Mouse (Mus musculus): Measurements from ENCODE around the gene Zfp119b.

Gene Zfp119b

DNA sequence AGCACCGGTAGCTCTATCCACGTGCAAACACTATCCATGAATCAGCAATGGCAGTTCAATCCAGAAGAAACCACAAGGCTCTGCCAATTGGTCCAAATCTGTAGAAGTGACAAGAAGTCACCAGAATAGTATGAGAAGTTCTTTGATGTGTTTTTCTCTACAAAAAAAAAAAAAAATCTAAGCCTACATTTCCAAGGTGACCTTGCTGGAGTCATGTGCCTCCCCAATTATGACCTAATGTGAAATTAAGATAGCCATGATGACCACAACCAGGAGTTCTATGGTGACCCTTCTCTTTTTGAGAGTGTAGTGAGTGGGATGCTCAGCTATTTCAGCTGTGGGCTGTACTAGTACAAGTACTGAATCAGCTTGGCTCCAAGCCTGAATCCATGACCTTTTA lies at the start of gene Zfp119b:
TSS of gene Zfp119b (minus strand) at position 101 of the 400 bp plus-strand sequence.
- no peak for DNase-seq

DNA sequence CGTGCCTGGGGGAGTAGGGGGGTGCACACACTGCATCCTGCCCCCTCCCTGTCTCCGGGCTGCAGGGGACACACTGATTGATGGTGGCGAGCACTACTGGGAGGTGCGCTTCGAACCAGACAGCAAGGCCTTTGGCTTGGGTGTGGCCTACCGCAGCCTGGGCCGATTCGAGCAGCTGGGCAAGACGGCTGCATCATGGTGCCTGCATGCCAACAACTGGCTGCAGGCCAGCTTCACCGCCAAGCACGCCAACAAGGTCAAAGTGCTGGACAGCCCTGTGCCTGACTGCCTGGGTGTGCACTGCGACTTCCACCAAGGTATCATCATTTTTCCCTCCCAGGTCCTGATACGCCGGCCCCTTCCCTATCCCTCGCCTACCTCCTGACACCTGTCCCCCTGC lies 46.7 kb upstream of the Zfp119b start:
- peak; percentile 79 for DNase-seq

DNA sequence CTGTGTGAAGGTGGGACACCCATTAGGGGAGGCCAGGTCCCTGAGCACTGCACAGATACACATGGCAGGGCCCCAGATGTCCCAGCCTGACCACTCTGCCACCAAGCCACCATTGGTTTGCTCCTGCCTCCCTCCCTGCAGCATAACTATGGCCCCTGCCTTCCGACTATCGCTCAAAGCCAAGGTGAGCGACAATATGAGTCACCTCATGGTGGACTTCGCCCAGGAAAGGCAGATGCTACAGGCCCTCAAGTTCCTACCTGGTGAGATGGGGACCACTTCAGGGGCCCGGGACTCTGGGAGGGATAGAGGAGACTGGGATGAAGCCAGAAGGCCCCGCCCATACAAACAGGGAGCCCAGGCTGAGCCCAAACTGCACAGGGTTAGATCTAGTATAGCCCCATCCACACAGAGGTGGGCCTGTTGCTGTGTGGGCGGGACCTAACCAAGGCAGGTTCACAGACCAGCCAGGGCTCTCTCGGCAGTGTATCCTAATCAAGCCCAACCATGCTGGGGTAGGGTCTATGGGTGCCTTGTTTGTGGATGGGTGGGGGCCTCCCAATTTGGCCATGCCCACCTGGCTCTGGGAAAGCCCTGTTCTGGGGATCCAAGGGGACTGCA lies 41.1 kb upstream of the Zfp119b start:
- DNase-seq = no peak

GRCm38 (mm10) chr17:55986030-55986961 lies 37.0 kb upstream of the Zfp119b start, which contains the start of gene Fsd1:
Fsd1 (plus strand) TSS chr17:55986509.
- no peak for DNase-seq

DNA sequence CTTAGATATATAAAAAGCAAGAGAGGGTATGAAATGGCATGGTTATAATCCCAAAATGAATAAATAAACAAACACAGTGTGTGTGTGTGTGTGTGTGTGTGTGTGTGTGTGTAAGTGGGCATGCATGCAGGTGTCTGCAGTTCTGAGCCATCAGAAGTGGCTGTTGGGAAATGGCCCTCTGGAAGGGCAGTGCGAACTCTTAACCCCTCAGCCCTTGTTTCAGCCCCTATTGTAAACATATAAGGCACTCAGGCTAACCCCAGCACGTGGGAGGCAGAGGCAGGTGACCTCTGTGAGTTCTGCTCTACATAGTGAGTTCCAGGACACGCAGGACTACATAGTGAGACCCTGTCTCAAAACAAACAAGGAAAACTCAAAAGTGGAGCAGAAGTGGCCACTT lies 28.0 kb upstream of the Zfp119b start:
- no peak for DNase-seq

DNA sequence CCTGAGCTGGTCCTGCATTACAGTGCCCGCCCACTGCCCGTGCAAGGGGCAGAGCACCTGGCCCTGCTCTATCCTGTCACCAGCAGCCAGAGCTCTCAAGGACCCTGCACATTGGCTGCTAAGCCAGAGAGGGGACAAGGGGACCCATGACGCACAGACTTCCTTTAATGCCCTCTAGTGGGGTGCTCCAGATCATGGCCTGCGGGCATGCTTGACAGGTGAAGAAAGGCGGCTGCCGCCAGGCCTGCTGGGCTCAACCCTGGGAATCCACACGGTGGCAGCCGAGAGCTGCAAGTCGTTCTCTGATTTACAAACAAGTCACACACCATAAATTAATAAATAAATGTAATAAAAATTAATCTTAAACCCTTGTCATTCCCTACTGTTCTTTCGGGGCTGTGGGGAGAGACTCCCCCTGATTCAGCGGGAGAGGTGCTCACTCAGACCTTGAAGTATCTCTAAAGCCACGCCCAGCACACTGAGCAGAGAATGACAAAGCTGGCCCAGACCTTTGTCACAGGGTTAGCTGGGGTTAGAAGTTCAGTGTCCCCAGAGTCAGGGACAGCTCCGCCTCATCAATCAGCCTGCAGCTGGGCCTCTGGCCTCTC lies 27.1 kb upstream of the Zfp119b start:
- peak; percentile 75 for DNase-seq

GRCm38 (mm10) chr17:55971453-55971852 lies 22.2 kb upstream of the Zfp119b start:
- DNase-seq = no peak

- no peak for DNase-seq
These were observed 20.9 kb upstream of the Zfp119b start, which contains the start of gene Shd for GRCm38 (mm10) chr17:55969966-55970891. Shd (plus strand) TSS chr17:55970467.

GRCm38 (mm10) chr17:55969560-55969959 lies 20.3 kb upstream of the Zfp119b start:
- DNase-seq = peak; percentile 70

GRCm38 (mm10) chr17:55968210-55968609 lies 18.9 kb upstream of the Zfp119b start:
- peak; percentile 27 for DNase-seq

DNA sequence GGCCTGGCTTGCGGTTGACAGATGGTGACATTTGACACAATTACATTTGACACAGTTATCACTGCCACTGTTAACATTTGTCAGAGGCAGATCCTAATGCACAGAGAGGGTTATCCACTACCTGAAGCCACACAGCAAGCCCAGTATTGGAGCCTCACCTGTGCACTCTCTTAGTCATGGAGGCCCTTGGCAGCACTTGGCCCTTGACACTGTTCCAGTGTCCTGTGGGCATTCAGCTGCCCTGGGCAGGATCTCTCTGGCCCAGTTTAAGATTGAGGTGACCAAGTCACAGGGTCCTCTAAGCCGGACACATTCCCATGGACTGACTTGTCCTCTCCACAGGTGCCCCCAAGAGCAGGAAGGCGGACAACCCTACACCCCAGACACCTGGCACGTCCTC lies 17.9 kb upstream of the Zfp119b start:
- no peak for DNase-seq

- DNase-seq = no peak
These were observed 15.7 kb upstream of the Zfp119b start for GRCm38 (mm10) chr17:55964996-55965395.

GRCm38 (mm10) chr17:55964496-55964895 lies 15.2 kb upstream of the Zfp119b start:
- DNase-seq = no peak

DNA sequence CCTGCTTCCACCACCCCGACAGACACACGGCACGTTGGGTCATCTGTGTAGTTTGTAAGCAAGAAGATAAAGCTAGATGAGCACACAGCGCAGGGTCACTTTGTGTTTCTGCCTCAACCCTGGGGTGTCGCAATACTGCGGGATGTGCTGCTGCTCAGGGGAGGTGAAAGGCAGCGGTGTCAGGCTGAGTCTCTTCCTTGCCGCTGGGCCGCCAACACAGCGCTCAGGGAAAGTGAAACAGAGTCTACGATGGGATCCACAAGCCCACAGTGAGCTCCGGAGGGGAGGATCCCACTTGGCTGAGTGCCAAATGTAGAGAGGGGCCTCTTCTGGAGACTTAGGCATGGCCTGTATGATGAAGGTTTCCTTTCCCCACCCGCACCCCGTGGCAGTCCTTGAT lies 13.9 kb upstream of the Zfp119b start:
- DNase-seq = no peak

DNA sequence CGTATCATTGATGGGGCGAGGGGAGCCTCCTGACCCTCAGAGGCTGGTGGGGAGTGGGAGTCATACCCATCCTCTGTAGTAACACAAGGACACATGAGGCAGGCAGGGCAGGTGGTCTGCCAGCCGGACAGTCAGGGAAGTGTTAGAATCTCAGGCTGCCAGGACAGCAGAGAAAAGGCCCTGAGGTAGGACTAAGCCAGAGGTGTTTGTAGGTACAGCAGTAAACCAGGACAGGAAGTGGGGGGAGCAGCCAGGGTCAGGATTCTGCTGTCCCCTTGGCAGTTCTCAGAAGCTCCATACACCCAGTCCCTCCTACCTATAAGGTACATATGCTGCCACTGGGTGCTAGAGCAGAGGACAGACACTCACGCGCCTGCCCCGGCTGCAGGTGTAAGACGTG lies 12.3 kb upstream of the Zfp119b start:
- no peak for DNase-seq

DNA sequence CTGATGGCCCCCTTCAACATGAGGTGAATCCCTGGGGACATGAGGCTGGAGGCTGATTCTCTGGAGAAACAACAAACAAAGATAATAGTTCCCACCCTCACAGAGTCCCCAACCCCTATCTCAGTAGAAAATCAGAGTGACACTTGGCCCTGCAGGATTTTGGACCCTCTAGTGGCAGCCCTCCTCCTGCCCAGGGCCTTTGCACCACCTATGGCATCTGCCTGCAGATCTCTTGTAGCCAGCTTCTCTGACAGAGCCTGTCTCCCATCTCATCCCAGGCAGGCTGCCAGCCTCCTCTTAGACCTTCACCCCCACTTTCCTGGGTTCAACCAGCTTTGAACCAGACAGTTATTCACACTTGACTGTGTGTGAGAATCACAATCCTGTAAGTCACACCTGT lies 11.5 kb upstream of the Zfp119b start:
- no peak for DNase-seq

DNA sequence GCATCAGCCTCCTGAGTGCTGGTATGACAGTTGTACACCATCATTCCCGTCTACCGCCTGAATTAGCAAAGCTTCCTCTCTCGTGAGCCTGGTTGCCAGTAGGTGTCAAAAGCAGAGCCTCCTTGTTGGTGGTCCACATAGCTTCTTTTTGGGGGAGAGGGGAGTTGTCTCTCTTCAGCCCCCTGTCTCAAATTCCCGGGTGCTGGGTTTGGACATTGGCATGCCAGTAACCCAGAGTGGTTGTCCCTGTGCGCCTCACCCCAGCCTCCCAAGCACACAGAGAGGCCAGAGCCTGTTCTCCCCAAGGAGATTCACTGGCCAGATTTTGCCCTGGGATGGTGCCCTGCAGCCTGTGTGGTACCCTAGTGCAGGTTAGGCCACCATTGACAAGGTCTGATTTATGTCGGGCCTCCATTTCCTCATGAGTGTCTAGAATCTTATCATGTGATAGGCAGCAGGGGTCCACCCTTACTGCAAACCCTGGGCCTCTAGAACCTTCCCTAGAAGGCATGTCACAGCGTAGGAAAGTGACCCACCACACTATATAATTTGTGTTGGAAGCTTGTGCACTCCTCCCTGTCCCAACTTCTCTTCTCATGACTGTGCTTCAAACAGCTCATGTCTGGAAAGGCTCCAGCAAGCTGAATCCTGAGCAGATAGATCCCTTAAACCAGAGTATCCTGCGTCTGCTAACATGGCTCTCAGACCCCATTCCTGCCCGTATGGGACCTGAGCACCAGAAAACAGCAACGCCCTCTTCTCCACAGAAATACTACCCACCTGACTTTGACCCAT lies 10.8 kb upstream of the Zfp119b start:
- no peak for DNase-seq

- peak; percentile 95 for DNase-seq
These were observed 9.8 kb upstream of the Zfp119b start, which contains the start of gene Yju2 for GRCm38 (mm10) chr17:55958918-55959728. Yju2 (plus strand) TSS chr17:55959099.

- DNase-seq = no peak
These were observed 9.2 kb upstream of the Zfp119b start for GRCm38 (mm10) chr17:55958584-55958886.

- DNase-seq = peak; percentile 4
These were observed 8.7 kb upstream of the Zfp119b start for GRCm38 (mm10) chr17:55957726-55958583.
